Mouse (Mus musculus) midbrain, embryonic 13.5 days (tissue): ENCODE measurements around the gene Trp53tg5. TPM values are rescaled to one million over a fixed set of nuclear protein-coding genes. Genes with fewer than 3 reads are reported as not detected.

ENCODE experiments used
- ATAC-seq: fragments of 200-750 bp; cut with Nextera tagmentation; 2 replicates; pipeline ENCODE4 v1.8.0; 2017; ENCODE audit warnings: mild to moderate bottlenecking, moderate TSS enrichment, moderate library complexity
- H3K27ac ChIP-seq: fragments of 300-500 bp; sonication (generic); 2 replicates; pipeline ENCODE4 v1.5.1; 2015; ENCODE audit warnings: inconsistent platforms, mild to moderate bottlenecking, moderate library complexity
- H3K27me3 ChIP-seq: fragments of 300-500 bp; sonication (generic); 2 replicates; pipeline ENCODE4 v1.6.1; 2015; ENCODE audit warnings: mild to moderate bottlenecking, inconsistent platforms
- H3K36me3 ChIP-seq: fragments of 300-500 bp; sonication (generic); 2 replicates; pipeline ENCODE4 v1.6.1; 2015; ENCODE audit warnings: mild to moderate bottlenecking, inconsistent platforms
- H3K4me1 ChIP-seq: fragments of 300-500 bp; sonication (generic); replicated peaks from 2 replicates; pipeline ENCODE4 v1.6.1; 2015; ENCODE audit warnings: inconsistent platforms
- H3K4me2 ChIP-seq: fragments of 300-500 bp; sonication (generic); replicated peaks from 2 replicates; pipeline ENCODE4 v1.6.1; 2015; ENCODE audit warnings: moderate library complexity, mild to moderate bottlenecking, inconsistent platforms
- H3K4me3 ChIP-seq: fragments of 300-500 bp; sonication (generic); replicated peaks from 2 replicates; pipeline ENCODE4 v1.5.1; 2015; ENCODE audit warnings: mild to moderate bottlenecking, inconsistent platforms
- H3K9ac ChIP-seq: fragments of 300-500 bp; sonication (generic); replicated peaks from 2 replicates; pipeline ENCODE4 v1.6.1; 2015; ENCODE audit warnings: mild to moderate bottlenecking, inconsistent platforms
- H3K9me3 ChIP-seq: fragments of 300-500 bp; sonication (generic); 2 replicates; pipeline ENCODE4 v1.6.1; 2016; ENCODE audit warnings: mild to moderate bottlenecking, inconsistent platforms
- WGBS: fragments of 180-500 bp; shearing (Covaris S2); methylation state at CpG from one replicate; pipeline ENCODE4 v1.1.7; 2015; 5-methylcytosine and 5-hydroxymethylcytosine counted together
- polyA plus RNA-seq: library from polyadenylated mRNA; unstranded; fragments of >200 nt; fragmentation: Nextera tagmentation; extraction: Ambion mirVana; gene quantifications from 2 replicates; pipeline ENCODE4 v1.2.1, GENCODE M21; 2015

Gene Trp53tg5
- not detected in 2 replicates for polyA plus RNA-seq

GRCm38 (mm10) chr2:164473624-164474023 lies at the start of gene Trp53tg5:
Gene Trp53tg5, minus strand, starts transcription at chr2:164473724.
- peaks cover 66% of the 10 kb centered on the region for H3K36me3 ChIP-seq
- H3K4me1 ChIP-seq, result no peaks in the 10 kb centered on the region
- H3K27ac ChIP-seq, result no peak within 1 kb of the TSS
- 81% methylated on average over 6 of the region's 6 CpGs for WGBS
- H3K9ac ChIP-seq, result no peak within 1 kb of the TSS
- no peak for ATAC-seq
- no peaks in the 10 kb centered on the region for H3K27me3 ChIP-seq
- no peaks in the 10 kb centered on the region for H3K9me3 ChIP-seq
- no peak within 1 kb of the TSS for H3K4me2 ChIP-seq
- no peak within 1 kb of the TSS for H3K4me3 ChIP-seq

DNA sequence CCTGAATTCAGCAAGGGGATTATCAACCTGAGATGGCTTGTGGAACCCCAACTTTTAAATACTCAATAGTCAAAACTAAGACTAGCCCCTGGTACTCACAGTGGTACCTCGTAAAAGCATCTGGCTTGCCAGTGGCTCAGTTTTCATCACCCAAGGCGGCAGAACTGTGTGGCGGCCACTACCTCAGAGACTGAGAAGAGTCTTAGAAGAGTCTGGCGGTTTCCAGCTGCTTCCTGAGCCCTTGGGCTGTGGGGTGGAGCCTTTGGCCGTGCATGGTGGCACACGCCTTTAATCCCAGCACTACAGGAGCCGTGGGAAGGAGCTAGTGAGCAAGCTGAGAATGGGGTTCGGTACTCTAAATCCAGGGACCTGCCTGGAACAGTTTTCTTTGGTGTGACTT lies 48.8 kb upstream of the Trp53tg5 start:
- no peak overlapping the region for H3K4me3 ChIP-seq

GRCm38 (mm10) chr2:164521841-164522240 lies 48.3 kb upstream of the Trp53tg5 start:
- ATAC-seq, result no peak
- Histone ChIP-seq H3K27ac (no peak overlapping the region), H3K9me3 (peaks cover 12% of the 10 kb centered on the region), H3K4me2 (no peak overlapping the region; the same call in 1 of the 2 replicates), H3K27me3 (no peaks in the 10 kb centered on the region), H3K36me3 (no peaks in the 10 kb centered on the region), H3K4me1 (no peaks in the 10 kb centered on the region), H3K9ac (no peak overlapping the region), H3K4me3 (no peak overlapping the region)
- WGBS, result 17% methylated on average over 11 of the region's 11 CpGs

More for the DNA sequence above, 48.8 kb upstream of the Trp53tg5 start:
- H3K27me3 ChIP-seq, result no peaks in the 10 kb centered on the region
- no peaks in the 10 kb centered on the region for H3K36me3 ChIP-seq
- no peaks in the 10 kb centered on the region for H3K4me1 ChIP-seq
- H3K9ac ChIP-seq, result no peak overlapping the region
- H3K9me3 ChIP-seq, result peaks cover 14% of the 10 kb centered on the region
- H3K4me2 ChIP-seq, result no peak overlapping the region
- WGBS, result 21% methylated on average over 8 of the region's 8 CpGs
- H3K27ac ChIP-seq, result no peak overlapping the region
- ATAC-seq, result no peak

GRCm38 (mm10) chr2:164520782-164521181 lies 47.3 kb upstream of the Trp53tg5 start:
- Histone ChIP-seq H3K36me3 (no peaks in the 10 kb centered on the region), H3K27me3 (no peaks in the 10 kb centered on the region), H3K27ac (no peak overlapping the region), H3K4me1 (no peaks in the 10 kb centered on the region), H3K9me3 (peaks cover 4% of the 10 kb centered on the region; the same call in 1 of the 2 replicates), H3K9ac (no peak overlapping the region), H3K4me2 (no peak overlapping the region), H3K4me3 (no peak overlapping the region)
- 9% methylated on average over 3 of the region's 3 CpGs for WGBS
- ATAC-seq, result 0 out of 2 replicates have a peak, but pooled peaks have one; percentile 40

DNA sequence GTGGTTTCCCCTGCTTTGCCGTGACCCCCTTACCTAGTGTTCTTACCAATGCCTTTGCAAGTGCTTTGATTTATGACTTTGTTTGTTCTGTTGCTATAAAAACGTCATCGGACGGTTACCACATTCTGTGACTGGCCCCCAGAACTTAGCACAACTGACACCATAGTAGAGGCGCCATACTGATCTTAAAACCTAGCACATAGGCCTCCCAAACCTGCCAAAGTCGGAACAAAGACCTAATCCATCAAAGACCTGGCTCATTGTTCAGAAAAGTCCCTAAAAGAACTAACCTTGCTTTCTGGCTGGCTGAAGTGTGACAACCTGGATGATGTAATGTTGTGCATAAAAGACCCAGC lies 45.6 kb upstream of the Trp53tg5 start:
- no peak for ATAC-seq
- no peak overlapping the region for H3K9ac ChIP-seq
- H3K36me3 ChIP-seq, result no peaks in the 10 kb centered on the region
- no peak overlapping the region for H3K4me3 ChIP-seq
- no peak overlapping the region for H3K4me2 ChIP-seq
- no peaks in the 10 kb centered on the region for H3K4me1 ChIP-seq
- H3K27me3 ChIP-seq, result no peaks in the 10 kb centered on the region
- H3K9me3 ChIP-seq, result no peaks in the 10 kb centered on the region; the same call in 1 of the 2 replicates
- H3K27ac ChIP-seq, result no peak overlapping the region
- WGBS, result 82% methylated on average over 6 of the region's 6 CpGs

DNA sequence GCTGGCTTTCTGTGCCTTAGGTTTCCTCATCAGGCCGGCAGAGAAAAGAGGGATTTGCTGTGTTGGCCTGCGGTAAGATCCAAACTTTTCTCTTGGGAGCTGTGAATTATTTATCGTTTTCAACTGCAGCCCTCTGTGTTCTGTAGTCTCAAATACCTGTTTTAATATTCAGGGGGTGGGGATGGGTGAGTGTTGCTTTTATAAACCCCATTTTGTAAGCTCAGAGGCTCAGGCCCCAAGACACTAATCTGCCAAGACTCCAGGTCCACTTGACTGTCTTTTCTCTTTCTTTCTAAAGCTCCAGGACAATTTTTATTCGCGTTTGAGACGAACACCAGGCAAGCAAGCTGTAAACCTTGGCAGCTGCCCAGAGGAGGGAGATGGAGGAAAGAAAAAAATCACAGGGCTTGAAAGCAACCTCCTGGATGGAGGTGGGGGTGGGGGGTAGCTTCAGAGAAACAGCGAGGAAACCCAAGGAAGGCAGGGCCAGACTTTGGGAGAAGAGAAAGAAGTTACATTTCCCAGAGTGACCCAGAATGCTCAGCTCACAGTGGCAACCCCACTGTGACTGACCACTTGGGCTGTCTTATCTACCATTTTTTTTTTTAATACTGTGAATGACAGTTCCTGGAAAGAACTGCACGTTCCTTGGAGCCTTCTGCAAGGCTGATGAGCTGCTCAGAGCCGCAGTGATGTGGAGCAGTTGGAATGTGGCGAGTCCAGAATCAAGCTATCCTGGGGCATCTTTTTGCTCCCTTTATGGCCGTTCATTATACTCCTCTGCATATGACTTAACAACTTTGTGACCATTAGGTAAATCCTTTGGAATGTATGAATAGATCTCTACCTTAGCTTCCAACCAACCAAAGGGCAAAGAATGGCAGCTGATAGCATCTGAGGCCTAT lies 45.0 kb upstream of the Trp53tg5 start:
- 62% methylated on average over 11 of the region's 11 CpGs for WGBS
- no peak overlapping the region for H3K9ac ChIP-seq
- no peaks in the 10 kb centered on the region; the same call in 1 of the 2 replicates for H3K9me3 ChIP-seq
- no peak for ATAC-seq
- no peak overlapping the region for H3K4me2 ChIP-seq
- H3K27me3 ChIP-seq, result no peaks in the 10 kb centered on the region
- no peaks in the 10 kb centered on the region for H3K4me1 ChIP-seq
- H3K4me3 ChIP-seq, result no peak overlapping the region
- no peaks in the 10 kb centered on the region for H3K36me3 ChIP-seq
- no peak overlapping the region for H3K27ac ChIP-seq

DNA sequence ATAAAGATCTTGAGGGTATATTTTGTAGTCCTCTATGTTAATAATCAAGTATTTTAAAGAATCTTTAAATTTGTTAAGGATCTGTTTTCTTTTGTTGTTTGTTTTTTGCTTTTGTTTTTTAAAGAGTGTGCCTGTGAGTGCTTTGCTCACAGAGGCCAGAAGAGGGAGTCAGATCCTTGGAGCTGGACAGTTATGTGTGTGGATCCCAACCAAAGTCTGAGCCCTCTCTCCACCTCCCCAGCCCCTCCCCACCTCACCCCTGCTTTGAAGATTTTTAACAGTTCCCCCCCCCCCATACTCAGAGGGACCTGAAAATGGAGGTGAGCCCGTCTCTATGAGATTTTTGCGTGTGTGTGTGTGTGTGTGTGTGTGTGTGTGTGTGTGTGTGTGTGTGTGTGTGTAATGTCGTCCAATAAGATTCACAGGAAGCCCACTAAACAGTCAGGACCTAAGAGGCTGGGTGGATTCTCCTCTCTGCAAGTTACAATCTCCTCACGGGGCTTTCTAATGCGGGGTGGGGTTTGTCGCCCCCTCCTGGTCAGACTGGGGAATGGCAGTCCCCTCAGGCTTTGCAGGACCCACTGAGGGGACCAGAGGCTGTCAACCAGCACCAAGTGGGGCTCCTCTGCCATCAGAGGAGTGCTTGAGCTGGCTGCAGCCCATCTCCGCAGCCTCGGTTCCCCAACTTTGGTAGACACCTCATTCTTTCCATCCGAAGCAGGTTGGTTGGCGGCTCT lies 44.1 kb upstream of the Trp53tg5 start:
- Histone ChIP-seq H3K4me2 (no peak overlapping the region), H3K9ac (no peak overlapping the region), H3K4me3 (no peak overlapping the region), H3K27ac (no peak overlapping the region), H3K27me3 (no peaks in the 10 kb centered on the region), H3K4me1 (no peaks in the 10 kb centered on the region), H3K9me3 (no peaks in the 10 kb centered on the region; the same call in 1 of the 2 replicates), H3K36me3 (no peaks in the 10 kb centered on the region)
- ATAC-seq, result no peak
- WGBS, result 31% methylated on average over 9 of the region's 10 CpGs

DNA sequence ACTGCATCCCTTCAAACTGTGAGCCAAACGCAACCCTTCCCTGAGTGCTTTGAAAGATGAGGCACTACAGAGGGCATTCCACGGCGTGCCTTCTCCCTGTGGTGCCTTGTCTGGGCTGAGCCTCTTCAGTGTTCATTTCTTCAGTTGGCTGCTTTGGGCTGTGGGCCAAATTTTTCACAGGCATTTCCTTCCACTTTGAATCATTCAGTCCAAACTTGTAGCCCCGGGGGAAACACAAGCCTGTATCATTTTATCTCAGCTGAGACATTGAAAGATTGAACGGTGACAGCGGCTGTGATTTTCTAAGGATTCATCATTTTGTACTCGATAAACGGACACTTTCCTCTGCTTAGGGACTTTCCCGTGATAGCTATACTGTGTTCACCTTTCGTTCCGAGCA lies 43.1 kb upstream of the Trp53tg5 start:
- Histone ChIP-seq H3K27ac (no peak overlapping the region), H3K4me1 (no peaks in the 10 kb centered on the region), H3K36me3 (no peaks in the 10 kb centered on the region), H3K27me3 (no peaks in the 10 kb centered on the region), H3K4me3 (no peak overlapping the region), H3K9ac (no peak overlapping the region), H3K4me2 (no peak overlapping the region), H3K9me3 (no peaks in the 10 kb centered on the region; the same call in 1 of the 2 replicates)
- ATAC-seq, result no peak
- WGBS, result 91% methylated on average over 11 of the region's 11 CpGs

GRCm38 (mm10) chr2:164515897-164516296 lies 42.4 kb upstream of the Trp53tg5 start:
- no peak overlapping the region for H3K4me2 ChIP-seq
- 84% methylated on average over 9 of the region's 9 CpGs for WGBS
- no peak for ATAC-seq

GRCm38 (mm10) chr2:164514916-164515315 lies 41.4 kb upstream of the Trp53tg5 start:
- H3K4me2 ChIP-seq, result no peak overlapping the region
- 83% methylated on average over 3 of the region's 3 CpGs for WGBS
- H3K9me3 ChIP-seq, result no peaks in the 10 kb centered on the region; the same call in 1 of the 2 replicates
- no peak for ATAC-seq
- H3K36me3 ChIP-seq, result no peaks in the 10 kb centered on the region
- no peak overlapping the region for H3K27ac ChIP-seq
- H3K27me3 ChIP-seq, result no peaks in the 10 kb centered on the region
- H3K4me3 ChIP-seq, result no peak overlapping the region
- no peaks in the 10 kb centered on the region for H3K4me1 ChIP-seq
- no peak overlapping the region for H3K9ac ChIP-seq

More at GRCm38 (mm10) chr2:164515897-164516296, 42.4 kb upstream of the Trp53tg5 start:
- Histone ChIP-seq H3K4me3 (no peak overlapping the region), H3K4me1 (no peaks in the 10 kb centered on the region), H3K27me3 (no peaks in the 10 kb centered on the region), H3K9ac (no peak overlapping the region), H3K27ac (no peak overlapping the region), H3K36me3 (no peaks in the 10 kb centered on the region), H3K9me3 (no peaks in the 10 kb centered on the region; the same call in 1 of the 2 replicates)

- H3K9ac ChIP-seq, result no peak overlapping the region
- no peak overlapping the region for H3K4me2 ChIP-seq
- ATAC-seq, result no peak
- H3K36me3 ChIP-seq, result 0 out of 2 replicates have a peak, but pooled peaks cover 3% of the 10 kb centered on the region
- no peaks in the 10 kb centered on the region for H3K27me3 ChIP-seq
- no peak overlapping the region for H3K4me3 ChIP-seq
- H3K9me3 ChIP-seq, result no peaks in the 10 kb centered on the region; the same call in 1 of the 2 replicates
- no peaks in the 10 kb centered on the region for H3K4me1 ChIP-seq
- WGBS, result 78% methylated on average over 8 of the region's 8 CpGs
- H3K27ac ChIP-seq, result no peak overlapping the region
Measured at GRCm38 (mm10) chr2:164513389-164513788, 39.9 kb upstream of the Trp53tg5 start.
